Mouse (Mus musculus): ENCODE measurements around the gene Lrriq4.
"Not testable (repeated sequence)": the region's sequence is repeated elsewhere in the genome, so short reads cannot be mapped to it uniquely, and the experiment has no call there.

Lrriq4 gene

DNA sequence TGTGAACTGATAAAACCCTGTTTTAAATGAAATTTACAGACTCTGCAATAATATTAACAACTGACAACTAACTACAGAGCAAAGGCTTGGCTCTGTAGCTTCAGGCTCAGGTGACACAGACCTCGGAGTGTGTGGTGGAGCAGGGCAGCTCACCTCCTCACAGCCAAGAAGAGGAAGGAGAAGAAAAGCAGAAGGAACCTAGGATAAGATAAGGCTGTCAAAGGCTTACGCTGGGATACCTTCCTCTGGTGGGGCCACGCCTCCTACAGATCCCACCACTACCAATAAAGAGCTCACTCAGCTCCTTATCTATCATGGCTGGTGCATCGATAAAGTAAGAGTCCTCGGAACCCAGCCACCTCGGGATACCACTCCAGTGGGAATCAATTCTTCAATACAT lies 38.9 kb downstream of the Lrriq4 start:
- DNase-seq (ENCODE audit: low spot score): no peak

DNA sequence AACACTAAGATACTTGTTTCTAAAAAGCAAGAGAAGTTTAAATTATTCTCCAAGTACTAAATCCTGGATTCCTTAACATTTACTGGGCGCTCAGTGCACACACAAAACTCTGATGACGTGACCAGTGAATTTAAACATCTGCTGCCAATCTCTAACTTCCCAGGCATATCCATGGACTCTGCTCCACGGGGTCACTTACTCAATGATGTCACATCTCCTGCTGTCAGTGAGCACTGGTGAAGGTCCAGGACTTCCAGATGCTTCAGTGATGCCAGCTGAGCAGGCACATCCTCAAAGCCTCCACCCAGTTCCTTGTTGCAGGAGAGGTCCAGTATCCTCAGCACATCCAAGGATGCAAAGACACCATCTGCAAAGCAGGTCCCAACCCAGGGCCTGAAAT lies 42.9 kb downstream of the Lrriq4 start:
- DNase-seq (ENCODE audit: low spot score): no peak

DNA sequence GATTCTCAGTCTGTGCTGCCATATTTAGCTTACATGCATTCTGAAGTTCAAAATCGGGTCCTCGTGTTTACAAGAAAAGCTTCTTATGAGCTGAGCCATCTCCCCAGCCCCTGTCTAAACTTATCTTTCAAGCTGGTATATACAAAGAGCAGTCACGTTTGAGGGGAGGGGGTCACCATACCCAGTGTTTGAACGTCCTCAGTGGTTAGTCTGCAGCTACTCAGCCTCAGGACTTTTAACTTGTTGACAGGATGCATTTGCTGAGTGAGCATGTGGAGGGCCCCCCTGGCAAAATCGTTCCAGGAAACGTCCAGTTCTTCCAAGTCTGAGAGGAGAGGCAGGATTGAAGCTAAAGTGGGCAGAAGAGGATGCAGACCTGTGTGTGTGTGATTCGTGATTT lies 46.7 kb downstream of the Lrriq4 start:
- no peak for DNase-seq (ENCODE audit: low spot score)

DNA sequence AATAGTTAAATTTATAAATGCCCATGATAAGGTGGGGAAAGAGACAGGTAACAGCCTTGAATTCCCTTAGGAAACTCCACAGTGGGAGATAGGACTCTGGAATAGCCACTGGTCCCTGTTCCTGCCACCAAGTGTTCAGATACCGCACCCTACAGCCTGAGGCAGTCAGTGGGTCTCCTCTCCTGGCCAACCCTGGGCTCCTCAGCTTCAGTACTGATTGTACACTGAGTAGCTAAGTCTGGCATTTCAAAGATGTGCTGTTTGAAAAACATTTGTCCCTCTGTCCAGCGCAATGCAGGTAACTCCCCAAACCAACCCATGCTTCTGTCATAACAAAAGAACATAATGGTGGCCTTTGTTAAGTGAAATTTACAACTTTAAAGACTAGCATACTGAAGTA lies 51.4 kb downstream of the Lrriq4 start:
- no peak for DNase-seq (ENCODE audit: low spot score)

DNA sequence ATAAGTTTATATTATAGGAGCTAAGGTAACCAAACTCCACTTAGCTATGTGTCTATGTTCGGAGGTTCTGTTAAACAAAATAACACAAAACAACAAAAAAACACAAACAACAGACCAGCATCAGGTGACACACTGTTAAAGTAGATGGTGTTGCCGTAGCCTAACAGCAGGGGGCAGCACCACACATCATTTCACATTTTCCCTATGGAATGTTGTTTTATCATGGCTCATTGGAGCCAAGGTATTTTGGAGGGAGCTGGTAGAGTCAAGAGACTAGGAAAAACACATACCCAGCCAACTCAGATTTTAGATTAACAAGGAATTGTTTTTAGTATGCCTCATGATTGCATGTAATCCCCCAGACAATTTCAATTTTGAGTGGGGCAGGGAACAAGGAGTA lies 52.0 kb downstream of the Lrriq4 start:
- DNase-seq (ENCODE audit: low spot score): peak; percentile 15

DNA sequence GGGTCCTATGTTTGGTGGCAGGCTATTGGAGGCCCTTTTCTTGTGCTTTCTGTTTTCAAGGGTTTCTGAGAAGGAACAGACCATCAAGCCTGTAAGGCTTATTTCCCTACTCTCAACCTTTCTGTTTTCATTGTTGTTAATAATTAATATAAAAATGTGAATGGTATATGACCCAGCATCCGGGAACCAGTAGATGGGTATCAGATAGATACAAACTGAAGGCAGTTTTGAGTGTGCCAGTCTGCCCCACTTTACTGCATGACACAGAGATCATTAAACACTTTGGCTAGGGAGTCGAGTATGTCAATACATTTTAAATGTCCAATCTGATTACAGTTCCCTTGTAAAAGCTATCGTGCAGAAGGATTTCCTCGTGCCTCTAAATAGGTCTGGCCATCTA lies 53.6 kb downstream of the Lrriq4 start:
- no peak for DNase-seq (ENCODE audit: low spot score)

DNA sequence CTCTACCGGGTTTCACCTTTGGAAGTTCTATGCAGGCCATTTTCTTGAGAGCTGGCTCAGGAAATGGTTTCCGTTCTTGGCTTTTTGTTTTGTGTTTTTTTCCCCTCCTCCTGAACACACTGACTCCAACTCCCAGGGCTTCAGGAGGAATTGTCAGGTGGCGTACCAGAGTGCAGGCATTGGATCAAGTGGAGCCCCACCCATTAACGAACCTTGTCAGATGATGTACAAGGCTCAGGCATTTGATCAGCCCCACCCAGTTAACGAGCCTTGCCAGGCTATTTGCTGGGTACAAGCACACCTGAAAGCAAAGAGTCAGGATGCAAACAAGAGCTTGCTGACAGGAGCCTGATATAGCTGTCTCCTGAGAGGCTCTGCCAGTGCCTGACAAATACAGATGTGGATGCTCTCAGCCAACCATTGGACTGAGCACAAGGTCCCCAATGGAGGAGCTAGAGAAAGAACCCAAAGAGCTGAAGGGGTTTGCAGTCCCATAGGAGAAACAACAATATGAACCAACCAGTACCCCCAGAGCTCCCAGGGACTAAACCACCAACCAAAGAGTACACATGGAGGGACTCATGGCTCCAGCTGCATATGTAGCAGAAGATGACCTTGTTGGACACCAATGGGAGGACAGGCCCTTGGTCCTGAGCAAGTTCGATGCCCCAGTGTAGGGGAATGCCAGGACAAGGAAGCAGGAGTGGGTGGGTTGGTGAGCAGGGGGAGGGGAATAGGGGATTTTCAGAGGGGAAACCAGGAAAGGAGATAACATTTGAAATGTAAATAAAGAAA lies 55.6 kb downstream of the Lrriq4 start, which contains the start of gene Lrrc31:
Gene Lrrc31, minus strand, starts transcription at position 133 of the 795 bp plus-strand sequence.
- DNase-seq (ENCODE audit: low spot score): not testable (repeated sequence)

DNA sequence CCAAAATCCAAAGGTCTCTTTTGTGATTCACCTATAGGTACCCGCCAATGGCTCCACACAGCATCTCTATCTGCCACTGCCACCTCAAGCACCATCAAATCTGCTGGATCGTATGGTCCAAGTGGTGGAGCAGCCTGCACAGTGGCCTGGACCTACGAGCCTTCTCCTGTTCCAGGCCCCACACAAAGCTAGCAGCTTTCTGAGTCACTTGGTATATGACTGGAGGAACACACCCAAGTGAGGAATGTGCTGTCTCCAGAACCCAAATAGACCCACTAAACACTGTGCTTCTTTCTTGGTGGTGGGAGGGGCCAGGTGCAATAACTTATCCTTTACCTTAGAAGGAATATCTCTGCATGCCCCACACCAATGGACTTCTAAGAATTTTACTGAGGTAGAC lies 61.7 kb downstream of the Lrriq4 start:
- no peak for DNase-seq (ENCODE audit: low spot score)

DNA sequence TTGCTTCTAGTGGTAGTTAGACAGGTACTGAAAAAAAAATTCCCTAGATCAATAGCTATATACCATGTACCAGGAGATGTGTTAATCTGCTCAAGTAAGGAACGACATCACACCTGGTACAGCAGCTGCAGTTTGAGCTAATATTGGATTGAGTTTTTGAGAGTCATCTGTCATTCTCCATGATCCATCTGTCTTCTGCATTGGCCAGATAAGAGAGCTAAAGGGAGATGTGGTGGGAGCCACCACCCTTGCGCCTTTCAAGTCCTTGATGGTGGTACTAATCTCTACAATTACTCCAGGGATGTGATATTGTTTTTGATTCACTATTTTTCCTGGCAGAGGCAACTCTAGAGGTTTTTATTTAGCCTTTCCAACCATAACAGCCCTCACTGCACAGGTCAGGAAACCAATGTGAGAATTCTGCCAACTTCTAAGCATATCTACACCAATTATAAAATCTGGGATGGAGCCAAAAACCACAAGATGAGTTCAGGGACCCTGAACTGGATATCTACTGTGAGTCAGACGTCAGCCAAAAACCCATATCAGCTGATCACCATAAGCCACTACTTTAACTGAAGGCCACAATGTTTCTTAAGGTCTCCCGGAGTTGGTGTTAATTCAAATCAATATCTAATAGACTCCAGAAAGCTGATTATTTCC lies 62.4 kb downstream of the Lrriq4 start:
- DNase-seq (ENCODE audit: low spot score): no peak

DNA sequence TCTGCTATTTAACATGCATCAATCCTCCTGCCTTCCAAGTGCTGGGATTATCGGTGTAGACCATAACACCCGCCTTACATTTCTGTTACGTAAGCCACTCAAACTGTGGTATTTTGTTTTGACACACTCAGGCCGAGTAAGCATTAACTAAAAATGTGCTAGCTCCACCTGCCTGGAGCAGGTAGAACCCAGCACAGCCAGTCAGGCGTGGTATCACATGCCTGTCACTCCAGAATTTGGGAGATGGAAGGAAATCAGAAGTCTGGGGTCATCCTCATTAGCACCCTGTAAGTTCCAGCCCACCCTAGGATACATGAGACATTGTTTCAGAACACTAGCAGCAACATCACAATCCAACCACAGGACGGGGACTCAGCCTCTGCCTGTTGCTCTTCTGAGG lies 65.9 kb downstream of the Lrriq4 start:
- no peak for DNase-seq (ENCODE audit: low spot score)

DNA sequence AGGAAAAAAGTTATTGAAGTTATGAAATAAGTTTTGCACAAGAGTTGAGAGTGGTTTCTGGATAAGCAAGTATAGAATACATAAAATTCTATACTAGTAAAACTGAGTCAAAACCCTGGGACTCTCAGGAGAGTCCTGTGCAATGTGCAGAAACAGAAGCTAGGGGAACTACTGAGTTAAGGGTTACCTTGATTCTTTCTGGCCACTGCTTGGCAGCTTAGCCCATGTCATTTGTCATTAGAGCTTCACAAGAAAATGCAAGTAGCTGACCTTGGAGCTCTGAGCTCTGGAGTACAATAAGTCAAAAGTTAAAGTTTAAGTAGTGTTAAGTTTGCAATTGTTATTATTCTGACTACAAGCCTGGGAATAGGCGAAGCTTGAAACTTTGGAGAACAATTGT lies 69.0 kb downstream of the Lrriq4 start:
- no peak for DNase-seq (ENCODE audit: low spot score)

DNA sequence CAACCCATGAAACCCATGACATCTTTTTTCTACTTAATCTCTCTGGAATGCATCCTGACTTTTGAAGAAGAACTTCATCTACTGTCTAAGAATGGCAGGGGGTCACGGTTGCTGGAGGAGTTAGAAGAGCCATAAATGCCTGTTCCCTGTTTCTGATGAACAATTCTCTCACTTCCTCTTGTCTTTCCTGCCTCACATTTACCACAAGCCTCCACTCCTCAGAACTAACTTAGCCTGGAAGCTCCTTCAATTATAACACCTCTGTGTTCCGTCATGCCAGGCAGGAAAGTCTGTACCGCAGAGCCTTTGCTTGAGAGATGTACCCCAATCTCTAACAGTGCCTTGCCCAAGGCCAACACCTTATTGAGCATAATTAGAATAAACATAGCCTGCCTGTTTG lies 74.3 kb downstream of the Lrriq4 start:
- no peak for DNase-seq (ENCODE audit: low spot score)

Measured in yolk sac, embryonic 10.5 days (tissue).